Comparison of ENCODE assay signal across 22 mouse cellular contexts in genomic region chr14:98089246-98089645, GRCm38 (mm10).
DNase-seq lines count a peak whose midpoint lies in the region; ATAC-seq and TF ChIP-seq lines count a peak whose summit lies in the region.
"Had no signal": no experiment of that assay in that cellular context is flagged by ENCODE, and none has a peak within 500 bp of the region (broad histone marks: within the 10 kb centered on the region; RNA-seq: fewer than 3 reads in every experiment).

No protein-coding gene starts in this region.

- peak; percentile 42 for DNase-seq in 416B (ENCODE audit: low read depth)
- no peak for DNase-seq in layer of hippocampus, postnatal 36 days
- DNase-seq in lung, adult 2 months = no peak
- DNase-seq in heart, postnatal 10 days = no peak
- DNase-seq in MN1 (ENCODE audit: low spot score) = no peak
- DNase-seq: adrenal gland, adult 2 months; adrenal gland, adult 8-10 months; adrenal gland, postnatal 10 days; adrenal gland, postnatal 14 days; adrenal gland, postnatal 25 days; adrenal gland, postnatal 36 days; B cell, adult 2 months; cerebellum, adult 11 months; cerebellum, adult 11-12 months; cerebellum, adult 18-20 months; cerebellum, adult 2 months had no signal

- no peak for TF ChIP-seq POLR2A in lung, adult 2 months (IDR thresholded peaks at IDR 0.05; ENCODE audit: borderline replicate concordance, extremely low read depth, low read depth, low read length)

- intact Hi-C loops in heart, postnatal 10 days (cut with DNase I) = no loop called here

- no peaks in the 10 kb centered on the region for H3K4me1 ChIP-seq in lung, adult 2 months (ENCODE audit: control insufficient read depth, insufficient read depth, low read length)

- WGBS in lung, adult 2 months = 85% methylated on average over 2 of the region's 2 CpGs

- H3K4me3 ChIP-seq in lung, adult 2 months (replicated peaks; ENCODE audit: extremely low read depth, low read depth, low read length) = no peak overlapping the region

- ATAC-seq in granulocyte monocyte progenitor cell, adult 5-6 weeks (replicated peaks; ENCODE audit: poor library complexity, severe bottlenecking) = peak; percentile 42
- ATAC-seq in megakaryocyte, adult 5-6 weeks (ENCODE audit: poor library complexity, severe bottlenecking) = peak; percentile 56
- peak; percentile 26 for ATAC-seq in megakaryocyte progenitor cell, adult 5-6 weeks (replicated peaks; ENCODE audit: poor library complexity)
- ATAC-seq: activated CD4-positive, CD25-positive, alpha-beta regulatory T cell, adult 4 months; CD4-positive, CD25-positive, alpha-beta regulatory T cell, adult 4 months; Patski had no signal

- TF ChIP-seq CTCF in lung, adult 2 months (IDR thresholded peaks at IDR 0.05; ENCODE audit: insufficient read depth, low read length) = no peak
